Mouse (Mus musculus) adipocyte (in vitro differentiated cells): ENCODE results near the gene Tmem150c.

Source experiments
- DNase-seq: peaks from one replicate; pipeline ENCODE4 v3.0.0-alpha.2; 2016; ENCODE audit warnings: low spot score

Gene Tmem150c

DNA sequence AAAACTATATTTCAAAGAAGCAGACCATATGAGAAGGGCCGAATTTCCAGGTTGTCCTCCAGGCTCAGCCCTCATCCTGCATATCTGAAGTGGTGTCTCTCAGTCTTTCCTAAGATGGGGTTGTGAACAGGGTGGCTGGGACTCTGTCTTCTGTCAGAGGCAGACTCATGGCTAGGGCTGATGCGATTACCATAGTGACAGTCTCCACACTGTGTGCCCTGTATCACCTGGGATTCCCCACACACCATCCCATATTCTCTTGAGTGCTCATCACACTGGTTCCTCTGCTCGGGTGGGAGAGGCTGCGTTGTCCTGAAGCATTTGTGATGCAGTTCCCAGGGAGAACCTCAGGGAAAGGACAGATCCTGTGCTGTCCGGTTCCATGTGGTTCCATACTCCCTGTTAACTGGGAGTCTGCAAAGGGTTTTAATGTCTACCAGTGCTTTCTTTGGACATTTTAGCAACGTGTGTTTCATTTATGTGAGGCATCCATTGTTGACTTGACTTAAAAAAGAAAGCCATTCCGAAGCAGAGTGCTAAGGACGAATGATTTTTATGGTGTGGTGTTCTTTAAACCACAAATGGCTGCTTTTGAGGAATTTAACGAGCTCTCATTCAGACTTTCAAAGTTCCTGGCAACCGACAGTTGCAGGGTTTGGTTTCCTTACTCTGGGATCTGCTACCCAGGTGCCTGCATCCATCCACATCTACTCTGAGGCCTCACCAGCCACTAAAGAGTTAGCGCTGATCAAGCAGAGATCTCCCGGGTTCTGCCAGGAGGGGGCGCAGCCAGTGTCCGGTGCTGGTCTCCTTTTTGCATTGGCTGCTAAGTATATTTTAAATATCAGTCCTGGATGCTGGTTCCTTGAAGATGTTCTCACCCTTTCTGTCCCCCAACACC is 7.2 kb upstream of the Tmem150c start:
- DNase-seq, result no peak

- no peak for DNase-seq
These were observed 3.8 kb upstream of the Tmem150c start for GRCm38 (mm10) chr5:100163368-100163767.

- DNase-seq, result peak; percentile 22
These were observed 3.2 kb upstream of the Tmem150c start for GRCm38 (mm10) chr5:100162857-100163256.

DNA sequence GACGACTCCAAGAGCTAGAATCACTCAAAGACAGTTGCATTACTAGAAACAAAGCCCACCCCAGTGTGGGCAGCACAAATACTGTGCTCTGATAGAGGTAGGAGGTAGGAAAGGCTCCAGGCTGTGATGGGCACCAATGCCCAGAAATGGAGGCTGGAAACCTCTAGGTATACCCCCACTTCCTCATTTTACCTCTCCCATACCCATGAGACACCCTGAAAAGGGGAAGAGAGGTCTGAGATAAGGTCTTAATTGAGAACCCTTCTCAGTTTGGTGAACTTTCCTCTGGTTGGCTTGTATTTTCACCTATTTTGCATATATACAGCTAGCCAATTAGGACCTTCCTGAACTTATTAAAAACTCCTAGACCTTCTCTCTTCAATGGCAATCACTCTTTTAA is 2.4 kb upstream of the Tmem150c start:
- no peak for DNase-seq

DNA sequence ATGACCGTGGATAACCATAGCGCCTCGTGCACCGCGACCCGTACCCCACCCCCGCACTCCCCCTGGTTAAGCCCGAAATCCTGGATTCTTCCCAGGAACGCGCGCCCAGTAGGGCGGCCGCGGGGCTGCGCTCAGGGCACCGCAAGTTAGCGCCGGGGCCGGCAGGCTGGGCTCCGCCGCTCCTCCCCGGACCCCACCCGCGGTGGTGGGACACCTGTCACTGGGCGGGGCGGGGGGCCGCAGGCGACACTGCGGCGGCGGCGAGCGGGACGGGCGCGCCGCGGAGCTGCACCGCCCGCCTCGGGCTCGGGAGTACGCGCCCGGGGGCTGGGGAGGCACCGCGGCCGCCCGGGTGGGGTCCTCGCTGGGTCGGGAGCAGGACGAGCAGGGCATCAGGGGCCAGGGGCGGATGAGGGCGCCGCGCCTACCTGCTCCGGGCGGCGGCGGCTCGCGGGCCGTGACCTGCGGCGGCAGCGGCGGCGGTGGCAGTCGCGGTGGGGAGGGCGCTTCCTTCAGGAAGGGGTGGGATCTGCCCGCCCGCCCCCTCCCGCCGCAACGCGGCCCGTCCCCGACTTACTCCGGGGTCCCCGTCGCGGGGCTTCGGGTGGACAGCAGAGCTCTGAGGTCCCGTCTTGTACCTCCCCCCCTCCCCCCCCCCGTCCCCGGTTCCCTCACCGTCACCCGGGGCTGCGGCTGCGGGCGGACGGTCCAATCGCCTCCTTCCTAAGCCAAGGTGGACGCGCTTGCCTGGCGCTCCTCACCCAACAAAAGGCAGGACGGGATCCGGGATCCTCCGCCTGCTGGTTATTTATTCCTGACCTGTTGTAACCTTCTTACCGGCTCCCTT is 594 bp downstream of the Tmem150c start:
- no peak for DNase-seq

GRCm38 (mm10) chr5:100158301-100158700 is 1.3 kb downstream of the Tmem150c start:
- DNase-seq, result no peak

DNA sequence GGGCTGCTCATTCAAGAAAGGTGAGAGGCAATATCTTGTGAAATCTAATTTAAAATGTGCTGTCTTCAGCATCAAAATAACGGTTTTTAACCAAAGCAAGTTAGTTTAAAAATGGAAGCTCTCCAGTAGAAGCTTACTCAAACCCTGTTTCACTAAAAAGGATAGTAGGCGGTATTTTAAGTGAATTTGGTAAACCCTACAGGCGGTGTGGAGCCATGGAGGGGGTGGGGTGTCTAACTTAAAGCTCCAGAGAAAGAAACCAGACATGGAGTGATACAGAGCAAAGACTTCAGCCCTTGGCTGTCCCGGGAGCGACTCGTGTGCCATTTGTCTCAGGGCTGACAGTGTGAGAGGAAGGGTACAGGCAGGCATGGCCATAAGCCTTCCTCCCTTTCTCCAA is 4.0 kb downstream of the Tmem150c start:
- DNase-seq, result no peak

- DNase-seq, result no peak
These were observed 9.6 kb downstream of the Tmem150c start for GRCm38 (mm10) chr5:100149967-100150366.

DNA sequence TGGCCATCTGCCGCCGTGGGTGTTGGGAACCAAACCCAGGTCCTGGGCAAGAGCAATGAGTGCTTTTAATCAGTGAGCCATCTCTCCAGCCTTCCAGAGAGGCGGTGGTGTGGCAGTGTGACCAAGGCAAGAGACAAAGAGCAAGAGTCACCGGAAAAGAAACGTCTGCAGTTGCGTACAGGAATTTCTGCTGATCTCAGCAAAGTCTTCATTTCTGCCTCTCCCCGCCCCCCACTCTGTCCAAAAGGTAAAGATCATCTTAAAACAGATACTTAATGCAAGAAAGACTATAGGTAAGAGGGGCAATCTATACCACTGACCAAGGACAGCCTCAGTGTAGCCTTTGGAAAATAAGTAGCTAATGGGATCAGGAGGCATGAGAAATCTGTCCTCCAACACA is 14.8 kb downstream of the Tmem150c start:
- DNase-seq, result no peak

DNA sequence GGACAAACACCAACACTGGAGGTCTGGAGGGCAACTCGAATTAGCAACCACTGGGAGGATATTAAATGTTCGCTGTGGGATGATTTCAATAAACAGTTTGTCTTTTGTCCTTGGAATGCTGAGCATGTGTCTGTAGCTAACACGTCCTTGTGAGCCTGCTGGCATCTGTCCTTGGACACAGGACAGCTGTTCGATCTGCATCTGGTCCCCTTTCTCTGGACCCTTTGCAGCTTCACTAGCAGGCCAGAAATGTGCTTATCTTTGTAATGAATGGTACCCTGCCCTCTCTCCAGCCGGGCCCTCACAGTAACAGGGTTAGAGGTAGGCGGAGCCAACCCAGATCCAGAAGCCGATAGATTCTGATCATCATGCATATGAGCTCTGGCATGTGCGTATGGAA is 32.3 kb downstream of the Tmem150c start:
- DNase-seq, result no peak

DNA sequence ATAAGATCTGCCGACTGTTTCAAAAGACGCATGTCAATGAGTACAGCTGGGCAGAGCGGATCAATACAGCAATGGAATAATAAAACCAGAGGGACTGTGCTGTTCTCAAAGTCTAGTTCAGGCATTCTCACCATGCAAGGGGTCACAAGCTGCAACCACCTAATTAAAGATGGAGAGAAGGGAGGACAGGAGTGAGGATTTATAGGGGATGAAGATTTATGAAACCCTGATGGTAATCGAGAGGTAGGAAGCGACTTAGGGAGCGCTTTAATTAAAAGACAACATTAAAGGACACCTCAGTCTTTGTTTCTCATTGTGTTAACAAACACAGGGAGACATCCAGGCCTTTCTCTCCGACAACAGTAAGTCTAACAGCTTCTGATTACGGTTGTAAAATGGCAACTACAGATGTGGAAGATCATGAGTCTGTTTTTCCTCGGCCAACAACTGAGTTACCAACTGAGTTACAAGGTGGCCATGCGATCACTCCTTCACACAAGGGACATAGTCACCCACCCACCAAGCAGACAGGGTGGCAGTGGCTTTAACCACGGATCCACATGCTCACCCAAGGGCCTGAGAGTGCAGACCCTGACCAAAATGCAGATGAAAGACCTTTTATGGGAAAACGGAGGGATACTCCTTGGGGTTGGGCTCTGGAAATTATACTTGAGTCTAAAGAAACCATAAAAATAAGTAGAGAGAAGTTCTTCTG is 34.0 kb downstream of the Tmem150c start:
- no peak for DNase-seq

GRCm38 (mm10) chr5:100124530-100124929 is 35.1 kb downstream of the Tmem150c start:
- no peak for DNase-seq

DNA sequence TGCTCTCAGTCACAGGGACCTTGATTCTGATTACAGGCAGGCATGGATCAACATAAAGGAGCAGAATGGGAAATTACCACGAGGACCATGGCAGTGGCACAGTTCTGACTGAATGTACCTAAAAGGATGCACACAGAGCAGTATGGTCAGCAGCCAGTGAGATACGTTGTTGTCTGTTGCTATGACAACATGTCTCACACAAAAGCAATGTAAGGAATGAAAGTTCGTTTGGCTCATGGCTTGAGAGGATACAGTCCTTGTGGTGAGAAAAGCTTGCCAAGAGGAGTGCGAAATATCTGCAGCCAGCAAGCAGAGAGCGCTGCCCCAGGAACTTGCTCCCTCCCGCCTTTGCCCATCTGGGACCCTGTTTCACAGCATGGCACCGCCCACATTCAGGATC is 36.3 kb downstream of the Tmem150c start:
- DNase-seq, result no peak

DNA sequence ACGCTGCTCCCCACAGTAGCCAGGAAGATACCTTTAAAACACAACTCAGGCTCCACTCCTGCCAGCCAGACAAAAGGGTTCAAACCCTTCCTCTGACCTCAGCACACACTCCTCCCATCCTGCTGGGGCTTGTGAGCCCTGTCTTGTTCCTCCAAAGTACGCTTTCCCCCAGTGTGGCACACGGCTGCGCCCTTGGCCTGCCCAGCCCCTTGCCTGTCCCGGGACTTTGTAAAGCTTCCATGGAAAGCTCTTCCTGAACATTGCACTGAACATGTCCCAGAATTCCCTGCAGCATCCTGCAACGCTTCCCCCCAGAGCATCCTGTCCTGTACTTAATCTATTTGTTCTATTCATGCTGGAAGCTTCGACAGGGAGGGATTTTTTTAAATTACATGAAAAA is 38.4 kb downstream of the Tmem150c start:
- no peak for DNase-seq

DNA sequence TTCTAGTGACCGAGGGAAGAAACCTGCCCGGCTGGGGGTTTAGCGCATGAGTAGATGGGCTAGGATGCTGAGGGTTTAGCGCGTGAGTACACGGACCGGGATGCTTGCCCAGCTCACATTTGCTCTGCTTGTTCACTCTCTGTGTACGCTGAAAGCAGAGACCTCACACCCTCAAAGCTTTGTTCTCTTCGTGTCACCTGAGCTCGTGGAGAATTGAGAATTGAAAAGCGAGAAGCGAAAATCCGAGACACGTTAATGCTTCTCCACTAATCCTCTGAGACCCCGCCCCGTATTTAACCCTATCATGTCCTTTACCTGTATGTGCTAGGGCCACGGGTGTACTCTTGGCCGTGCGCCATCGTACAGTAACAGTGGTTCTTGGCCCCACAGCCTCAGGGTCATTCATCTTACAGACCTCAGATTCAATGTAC is 38.9 kb downstream of the Tmem150c start:
- DNase-seq, result no peak

DNA sequence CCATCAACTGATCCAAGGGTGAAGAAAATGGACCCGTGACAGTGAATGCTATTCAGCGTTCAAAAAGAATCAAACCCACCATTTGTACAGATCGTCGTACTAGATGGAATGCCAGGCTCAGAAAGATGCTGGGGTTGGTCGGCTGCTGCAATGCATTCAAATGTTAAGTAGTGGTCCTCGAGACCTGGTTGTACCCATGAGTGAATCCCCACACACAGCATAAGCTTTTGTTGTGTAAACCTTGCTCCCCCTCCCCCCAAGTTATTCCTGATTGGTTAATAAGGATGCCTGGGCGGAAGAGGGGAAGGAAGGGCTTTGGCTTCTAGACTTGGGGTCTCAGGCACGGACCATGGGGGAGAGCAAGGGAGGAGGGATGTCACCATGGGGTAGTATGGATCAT is 40.3 kb downstream of the Tmem150c start:
- no peak for DNase-seq

DNA sequence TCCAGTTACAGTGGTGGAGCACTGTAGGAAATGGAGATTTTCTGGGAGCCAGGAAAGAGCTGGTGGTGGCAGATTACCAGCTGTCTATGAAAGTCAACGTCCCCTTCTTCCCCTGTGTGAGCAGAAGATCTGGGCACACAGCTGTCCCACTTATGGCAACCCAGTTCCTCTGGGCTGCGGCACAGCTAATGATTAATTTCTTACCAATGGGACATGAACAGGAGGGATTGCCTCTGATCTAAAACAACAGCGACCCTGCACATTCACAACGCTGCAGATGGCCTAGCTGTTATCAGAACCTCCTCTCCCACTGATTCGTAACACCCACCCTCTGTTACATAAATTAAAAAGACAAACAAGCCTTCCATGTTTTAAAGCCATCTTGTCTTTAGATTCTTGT is 46.2 kb downstream of the Tmem150c start:
- DNase-seq, result no peak

DNA sequence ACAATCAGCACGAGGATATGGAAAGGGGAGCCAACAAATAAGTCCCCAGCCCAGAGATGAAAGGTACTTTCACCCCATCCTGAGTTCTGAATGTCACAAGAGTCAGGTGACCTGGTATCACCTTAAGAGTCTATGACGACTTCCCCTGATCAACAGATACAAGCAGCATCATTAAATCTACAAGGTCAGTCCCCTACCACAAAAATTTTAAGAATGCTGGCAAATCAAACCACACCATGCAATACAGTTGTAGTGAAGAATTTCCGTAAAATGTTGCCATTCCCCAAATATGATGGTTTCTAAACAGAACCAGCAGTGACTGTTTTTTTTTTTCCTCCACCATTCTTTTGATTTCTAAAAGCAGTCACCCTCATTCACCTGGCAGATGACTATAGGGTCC is 49.0 kb downstream of the Tmem150c start:
- DNase-seq, result no peak

DNA sequence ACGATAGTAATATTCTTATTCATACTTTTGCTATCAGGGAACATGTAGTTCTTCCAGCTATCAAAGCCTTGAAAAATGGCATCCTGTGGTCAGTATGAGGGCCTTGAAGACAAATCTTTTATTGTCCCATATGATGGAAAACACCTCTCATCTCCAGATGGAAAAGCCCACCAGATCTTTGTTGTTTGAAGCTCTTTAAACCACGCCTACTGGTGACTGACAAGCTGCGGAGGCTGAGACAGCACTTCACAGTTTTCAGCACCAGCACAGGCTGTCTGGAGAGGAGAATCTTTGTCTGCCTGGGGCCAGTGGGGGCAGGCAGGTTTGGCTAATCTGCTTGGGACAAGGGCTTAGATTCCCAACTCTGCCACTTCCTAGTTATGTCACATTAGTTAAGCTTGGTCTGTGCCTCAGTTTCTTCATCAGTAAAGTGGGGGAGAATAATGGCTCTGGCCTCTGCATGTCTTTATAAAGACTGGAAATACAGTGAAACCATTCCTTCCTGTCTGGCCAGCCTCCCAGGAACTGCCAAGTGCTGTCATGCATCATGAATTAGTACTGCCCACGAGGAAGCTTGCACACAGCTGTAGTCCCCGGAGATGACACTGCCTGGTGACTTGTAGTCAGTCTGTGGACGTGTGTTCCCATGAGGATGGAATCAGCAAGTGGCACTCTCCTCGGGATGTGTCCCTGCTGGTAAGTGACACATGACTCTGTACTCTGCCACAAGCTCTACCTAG is 49.9 kb downstream of the Tmem150c start:
- peak; percentile 73 for DNase-seq

- DNase-seq, result peak; percentile 92
These were observed 50.7 kb downstream of the Tmem150c start for GRCm38 (mm10) chr5:100108866-100109265.

GRCm38 (mm10) chr5:100102395-100102794 is 57.2 kb downstream of the Tmem150c start:
- no peak for DNase-seq

- DNase-seq, result no peak
These were observed 61.6 kb downstream of the Tmem150c start for GRCm38 (mm10) chr5:100097967-100098366.
